Mouse (Mus musculus) colon, adult 2 months (tissue): Measurements from ENCODE around the gene Pon1. TPM values are rescaled to one million over a fixed set of nuclear protein-coding genes. Genes with fewer than 3 reads are reported as not detected.

Experiments
- polyA plus RNA-seq: library from polyadenylated mRNA; depleted of rRNA; stranded (reverse); fragments of >200 nt; gene quantifications from 2 replicates; pipeline ENCODE4 v1.2.3, GENCODE M21; 2012; rRNA removed

Gene Pon1
- 0.16 and 0.23 TPM in 2 replicates for polyA plus RNA-seq

GRCm38 (mm10) chr6:5193693-5194092 is at the start of gene Pon1:
Pon1 (minus strand) TSS chr6:5193946.

Other genes with a start within 250 kb of the Pon1 start
- gene Pon3, start 62.3 kb upstream of the Pon1 start, polyA plus RNA-seq: 10.3 and 11.3 TPM in 2 replicates
- 20.6 and 25.2 TPM in 2 replicates for gene Pon2, start 104.5 kb upstream of the Pon1 start, polyA plus RNA-seq
- gene Asb4, start 189.4 kb upstream of the Pon1 start, polyA plus RNA-seq: 0.17 and 0.20 TPM in 2 replicates